Mouse (Mus musculus) CH12.LX (cell line): ENCODE measurements at regions not wholly inside any gene's neighbourhood (a gene's known extent, or its start where the extent isn't known, plus 50 kb on each side); places are given as distances from the start of the nearest gene placed in this dataset.

Experiments used
- ETS1 ChIP-seq: conservative IDR thresholded peaks from 2 replicates; pipeline ENCODE4 v1.6.1; 2012; ENCODE audit warnings: low read depth, mild to moderate bottlenecking, inconsistent platforms, low read length, improper control_type of control experiment, moderate library complexity
- NELFE ChIP-seq: IDR thresholded peaks from 2 replicates; pipeline ENCODE4 v1.6.1; 2011; ENCODE audit warnings: low read depth, low read length, improper control_type of control experiment

- TF ChIP-seq NELFE: no peak
- TF ChIP-seq ETS1: no peak
Observed at GRCm38 (mm10) chr12:82524987-82525386, 63.1 kb upstream of the Rgs6 start.
